Mouse (Mus musculus): ENCODE measurements around the gene Zfp408. TPM values are rescaled to one million over a fixed set of nuclear protein-coding genes. Genes with fewer than 3 reads are reported as not detected.

The Zfp408 gene
- polyA plus RNA-seq, 2 experiments from 2014 or later, result 10.8 to 22.1 TPM

Other genes starting within 250 kb of the Zfp408 start
- gene 1110051M20Rik, start 205.1 kb downstream of the Zfp408 start, polyA plus RNA-seq (2017; shearing (Covaris generic)), result 10 to 100 TPM; 40.3 to 55.7 TPM
- under 1 TPM; 0.10 to 0.19 TPM for gene Lrp4, start 192.3 kb downstream of the Zfp408 start, polyA plus RNA-seq (2017; shearing (Covaris generic))
- gene Ckap5, start 123.0 kb downstream of the Zfp408 start, polyA plus RNA-seq (2017; shearing (Covaris generic)), result 10 to 100 TPM; 44.5 to 62.8 TPM
- gene F2, start 13.4 kb downstream of the Zfp408 start, polyA plus RNA-seq (2017; shearing (Covaris generic)), result under 1 TPM; 0.23 to 0.38 TPM
- 100 to 1,000 TPM; 160 to 256 TPM for gene Arhgap1, start 69 bp upstream of the Zfp408 start, polyA plus RNA-seq (2017; shearing (Covaris generic))
- 10 to 100 TPM; 28.7 to 34.9 TPM for gene Atg13, start 60.8 kb upstream of the Zfp408 start, polyA plus RNA-seq (2017; shearing (Covaris generic))
- gene Harbi1, start 61.1 kb upstream of the Zfp408 start, polyA plus RNA-seq (2017; shearing (Covaris generic)), result 10 to 100 TPM; 16.2 to 21.4 TPM
- gene Ambra1, start 80.3 kb upstream of the Zfp408 start, polyA plus RNA-seq (2017; shearing (Covaris generic)), result 10 to 100 TPM; 31.0 to 58.3 TPM

Data from CD4-positive, CD25-positive, alpha-beta regulatory T cell, adult 4 months (primary cell).